Mouse (Mus musculus) heart, postnatal 0 days (tissue): ENCODE measurements around the gene Kdm5a. TPM values are rescaled to one million over a fixed set of nuclear protein-coding genes. Genes with fewer than 3 reads are reported as not detected.

Experiments used
- ATAC-seq: fragments of 200-750 bp; cut with Nextera tagmentation; 2 replicates; pipeline ENCODE4 v1.8.0; 2017; ENCODE audit warnings: low read depth, moderate number of reproducible peaks, moderate library complexity; ENCODE audit not compliant: insufficient read depth
- DNase-seq: peaks from one replicate; pipeline ENCODE4 v3.0.0-alpha.2; 2016; ENCODE audit warnings: low spot score
- H3K27ac ChIP-seq: fragments of 300-500 bp; sonication (generic); 2 replicates; pipeline ENCODE4 v1.5.1; 2014; ENCODE audit warnings: low read depth, mild to moderate bottlenecking
- H3K27me3 ChIP-seq: fragments of 300-500 bp; sonication (generic); 2 replicates; pipeline ENCODE4 v1.6.1; 2014; ENCODE audit warnings: low read length, mixed read lengths; ENCODE audit not compliant: control insufficient read depth, insufficient read depth
- H3K36me3 ChIP-seq: fragments of 300-500 bp; sonication (generic); replicated peaks from 2 replicates; pipeline ENCODE4 v1.6.1; 2014; ENCODE audit warnings: low read length, mixed read lengths; ENCODE audit not compliant: control insufficient read depth, insufficient read depth
- H3K4me1 ChIP-seq: fragments of 300-500 bp; sonication (generic); 2 replicates; pipeline ENCODE4 v1.6.1; 2014; ENCODE audit warnings: antibody characterized with exemption; ENCODE audit not compliant: control insufficient read depth, insufficient read depth
- H3K4me2 ChIP-seq: fragments of 300-500 bp; sonication (generic); 2 replicates; pipeline ENCODE4 v1.6.1; 2014; ENCODE audit warnings: low read depth, mild to moderate bottlenecking, low read length, moderate library complexity
- H3K4me3 ChIP-seq: fragments of 300-500 bp; sonication (generic); 2 replicates; pipeline ENCODE4 v1.5.1; 2014; ENCODE audit warnings: low read depth, low read length
- H3K9ac ChIP-seq: fragments of 300-500 bp; sonication (generic); replicated peaks from 2 replicates; pipeline ENCODE4 v1.6.1; 2014; ENCODE audit warnings: low read depth, low read length, mixed read lengths
- H3K9me3 ChIP-seq: fragments of 300-500 bp; sonication (generic); replicated peaks from 2 replicates; pipeline ENCODE4 v1.6.1; 2016; ENCODE audit warnings: low read length; ENCODE audit not compliant: control insufficient read depth
- CTCF ChIP-seq: IDR thresholded peaks from 2 replicates; pipeline ENCODE4 v1.5.1; 2016; ENCODE audit warnings: antibody characterized with exemption, control low read depth, low read depth
- EP300 ChIP-seq: IDR thresholded peaks from 2 replicates; pipeline ENCODE4 v1.6.1; 2016; ENCODE audit warnings: antibody characterized with exemption, low read depth
- WGBS: fragments of 180-500 bp; shearing (Covaris S2); extraction: QIAGEN DNeasy Blood & Tissue Kit; methylation state at CpG from one replicate; pipeline ENCODE4 v1.1.7; 2014; 5-methylcytosine and 5-hydroxymethylcytosine counted together
- polyA plus RNA-seq: library from polyadenylated mRNA; unstranded; fragments of >200 nt; fragmentation: Nextera tagmentation; extraction: Ambion mirVana; gene quantifications from 2 replicates; pipeline ENCODE4 v1.2.1, GENCODE M21; 2015
- total RNA-seq: library from RNA; depleted of rRNA; stranded (reverse); fragments of >200 nt; gene quantifications from 2 replicates; pipeline ENCODE4 v1.2.3, GENCODE M21; 2014; ENCODE audit warnings: low replicate concordance; rRNA removed

Gene Kdm5a
- total and polyA plus RNA-seq, 2 experiments from 2014 or later: 21.5 to 34.6 TPM

DNA sequence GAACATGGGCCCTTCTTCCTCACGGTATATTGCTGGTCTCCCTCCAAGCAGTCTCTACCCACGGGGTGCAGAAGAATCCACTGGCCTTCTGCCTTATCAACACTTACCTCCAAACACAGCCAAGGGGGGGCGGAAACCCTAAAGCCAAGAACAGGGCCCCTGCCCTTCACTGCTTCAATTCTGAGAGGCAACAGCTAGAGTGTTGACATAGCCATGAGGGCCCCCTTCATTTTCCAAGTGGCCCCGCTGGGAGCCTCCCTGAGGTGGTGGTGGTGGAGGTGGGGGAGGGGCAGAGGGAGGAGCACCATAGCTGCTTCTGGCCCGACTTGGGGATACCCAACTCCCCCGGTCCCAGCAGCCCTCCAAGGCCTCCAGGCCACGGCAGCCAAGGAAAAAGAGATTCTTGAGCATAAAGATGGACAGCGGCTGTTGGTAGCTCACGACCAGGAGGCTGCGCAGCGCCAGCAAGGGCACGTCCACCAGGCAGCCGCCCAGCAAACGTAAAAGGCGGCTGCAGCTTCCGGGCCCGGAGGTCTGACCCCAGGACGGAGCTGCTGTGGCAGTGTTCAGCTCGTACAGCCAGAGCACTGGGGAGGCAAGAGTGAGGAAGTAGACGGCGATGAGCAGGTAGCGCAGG, 128.1 kb downstream of the Kdm5a start:
- no peaks in the 10 kb centered on the region for H3K9me3 ChIP-seq
- ATAC-seq (no peak), DNase-seq (no peak)
- H3K4me2 ChIP-seq: peak overlapping the region; percentile 100
- H3K9ac ChIP-seq: no peak overlapping the region
- H3K4me3 ChIP-seq: peak overlapping the region; percentile 70
- peaks cover 48% of the 10 kb centered on the region for H3K27me3 ChIP-seq
- H3K4me1 ChIP-seq: peaks cover 10% of the 10 kb centered on the region; the same call in 1 of the 2 replicates
- no peak for TF ChIP-seq EP300
- no peak for TF ChIP-seq CTCF
- no peaks in the 10 kb centered on the region for H3K36me3 ChIP-seq
- 8% methylated on average over 22 of the region's 22 CpGs for WGBS
- no peak overlapping the region for H3K27ac ChIP-seq

DNA sequence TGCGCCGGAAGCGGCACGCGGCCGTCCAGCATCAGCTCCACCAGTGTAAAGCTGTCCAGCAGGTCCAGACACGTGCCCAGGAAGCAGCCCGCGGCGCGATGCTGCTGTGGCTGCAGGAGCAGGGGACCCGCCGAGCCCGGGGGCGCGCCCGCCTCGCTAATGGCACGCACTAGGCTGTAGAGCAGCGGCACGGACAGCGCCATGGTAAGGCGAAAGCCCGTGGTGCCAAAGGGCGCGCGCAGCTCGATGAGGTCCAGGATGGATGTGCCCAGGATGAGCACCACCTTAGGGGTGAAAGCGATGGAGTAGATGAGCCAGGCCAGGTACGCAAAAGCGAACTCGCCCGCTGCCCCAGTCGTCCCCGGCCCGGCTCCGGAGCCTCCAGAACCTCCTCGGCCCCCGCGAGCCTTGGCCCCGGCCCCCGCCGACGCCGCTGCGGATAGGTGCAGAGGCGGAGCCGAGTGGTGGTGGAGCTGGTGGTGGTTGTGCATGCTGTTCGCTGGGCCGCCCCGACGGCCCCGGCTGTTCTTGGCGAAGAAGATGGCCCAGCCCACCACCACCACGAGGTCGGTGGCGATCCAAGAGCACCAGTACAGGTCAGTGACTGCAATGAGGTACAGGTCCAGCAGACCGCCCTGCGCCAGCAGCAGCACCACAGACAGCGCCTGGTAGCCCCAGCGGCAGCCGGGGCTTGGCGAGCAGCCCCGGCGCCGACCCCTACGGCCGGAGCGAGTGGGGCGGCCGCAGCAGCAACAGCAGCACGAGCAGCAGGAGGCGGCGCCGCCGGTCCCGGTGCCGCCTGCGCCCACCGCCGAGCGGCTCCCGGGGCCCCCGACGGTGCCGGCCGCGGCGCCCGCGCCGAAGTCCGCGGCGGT, 128.8 kb downstream of the Kdm5a start:
- TF ChIP-seq CTCF: no peak
- no peak for TF ChIP-seq EP300
- peak overlapping the region; percentile 100 for H3K4me2 ChIP-seq
- DNase-seq (no peak), ATAC-seq (peak; percentile 54)
- 0 out of 2 replicates have a peak overlapping the region, but pooled peaks have one; percentile 45 for H3K9ac ChIP-seq
- H3K36me3 ChIP-seq: no peaks in the 10 kb centered on the region
- H3K9me3 ChIP-seq: no peaks in the 10 kb centered on the region
- WGBS: under 1% methylated on average over 94 of the region's 95 CpGs
- peaks cover 48% of the 10 kb centered on the region for H3K27me3 ChIP-seq
- peak overlapping the region; percentile 70 for H3K4me3 ChIP-seq
- peaks cover 10% of the 10 kb centered on the region; the same call in 1 of the 2 replicates for H3K4me1 ChIP-seq
- H3K27ac ChIP-seq: no peak overlapping the region

DNA sequence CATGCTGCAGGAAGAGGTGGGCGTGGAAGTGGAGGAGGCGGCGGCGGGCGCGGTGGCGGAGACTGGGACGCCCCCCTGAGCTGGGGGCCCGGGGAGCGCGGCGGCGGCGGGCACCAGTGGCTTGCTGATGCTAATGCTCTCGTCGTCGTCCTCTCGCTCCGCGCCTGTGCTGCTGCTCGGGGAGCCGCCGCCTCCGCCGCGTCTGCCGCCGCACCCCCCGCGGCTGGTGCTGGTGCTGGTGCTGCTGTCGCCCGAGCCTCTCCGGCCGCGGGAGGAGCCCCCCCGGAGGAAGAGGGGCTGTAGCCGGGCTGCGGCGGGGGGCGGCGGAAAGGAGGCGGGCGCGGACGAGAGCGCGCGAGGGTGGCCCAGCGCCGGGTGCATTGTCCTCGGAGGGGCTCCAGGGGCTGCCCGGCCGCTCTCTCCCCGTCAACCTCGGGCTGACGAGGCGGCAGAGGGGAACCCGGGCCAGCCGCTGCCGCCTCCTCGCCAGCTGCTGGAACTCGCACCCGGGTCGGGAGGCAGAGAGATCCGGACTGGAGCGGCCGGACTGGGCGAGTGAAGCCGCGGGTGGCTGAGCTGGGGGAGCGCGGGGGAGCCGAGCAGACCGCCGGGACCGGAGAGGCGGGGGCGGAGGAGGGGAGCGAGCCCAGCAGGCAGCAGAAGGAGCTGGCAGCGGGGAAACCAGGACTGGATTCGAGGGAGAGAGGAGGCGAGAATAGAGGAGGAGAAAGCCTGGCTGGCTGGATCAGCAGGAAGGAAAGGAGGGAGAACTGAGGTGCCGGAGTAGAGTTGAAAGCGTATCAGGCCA, 129.7 kb downstream of the Kdm5a start, which contains the start of gene Tmem121b:
Tmem121b (minus strand) TSS at position 434 of the 808 bp plus-strand sequence.
- TF ChIP-seq EP300: no peak
- TF ChIP-seq CTCF: no peak
- peaks cover 49% of the 10 kb centered on the region for H3K27me3 ChIP-seq
- no peaks in the 10 kb centered on the region for H3K36me3 ChIP-seq
- peak within 1 kb of the TSS; percentile 70 for H3K4me3 ChIP-seq
- H3K9me3 ChIP-seq: no peaks in the 10 kb centered on the region
- under 1% methylated on average over 49 of the region's 84 CpGs for WGBS
- H3K9ac ChIP-seq: peak within 1 kb of the TSS; percentile 45
- peaks cover 10% of the 10 kb centered on the region; the same call in 1 of the 2 replicates for H3K4me1 ChIP-seq
- H3K4me2 ChIP-seq: peak within 1 kb of the TSS; percentile 100
- DNase-seq (peak; percentile 65), ATAC-seq (peak; percentile 42; the same call in 1 of the 2 replicates)
- H3K27ac ChIP-seq: no peak within 1 kb of the TSS

Other genes with a start within 250 kb of the Kdm5a start
- not detected in 2 replicates for gene D330020A13Rik, start 69.8 kb upstream of the Kdm5a start, total RNA-seq
- not detected in 2 replicates for gene D330020A13Rik, start 69.8 kb upstream of the Kdm5a start, polyA plus RNA-seq
- gene B4galnt3, start 69.6 kb upstream of the Kdm5a start, total RNA-seq: 0.89 TPM in 1 of 2 replicates, not detected in the other
- gene B4galnt3, start 69.6 kb upstream of the Kdm5a start, polyA plus RNA-seq: 0.08 and 0.10 TPM in 2 replicates
- gene Ccdc77, start 250 bp downstream of the Kdm5a start, total RNA-seq: 4.8 and 10.4 TPM in 2 replicates
- gene Ccdc77, start 250 bp downstream of the Kdm5a start, polyA plus RNA-seq: 13.4 and 15.0 TPM in 2 replicates
- gene Il17ra, start 99.1 kb downstream of the Kdm5a start, total RNA-seq: 3.5 and 6.5 TPM in 2 replicates
- 1.4 and 1.9 TPM in 2 replicates for gene Il17ra, start 99.1 kb downstream of the Kdm5a start, polyA plus RNA-seq
- gene Tmem121b, start 129.7 kb downstream of the Kdm5a start, total RNA-seq: not detected in 2 replicates
- gene Tmem121b, start 129.7 kb downstream of the Kdm5a start, polyA plus RNA-seq: not detected in 2 replicates
- 25.7 and 26.6 TPM in 2 replicates for gene Hdhd5, start 167.2 kb downstream of the Kdm5a start, total RNA-seq
- gene Hdhd5, start 167.2 kb downstream of the Kdm5a start, polyA plus RNA-seq: 10.9 and 11.3 TPM in 2 replicates